Mouse (Mus musculus) kidney, postnatal 4 days (tissue): Measurements from ENCODE around the gene Cers2.

Source experiments
- DNase-seq, 2 experiments: peaks; one replicate each; pipeline ENCODE4 v3.0.0; 2021; ENCODE audit warnings: mixed read lengths in 2 of 2

Cers2 gene

DNA sequence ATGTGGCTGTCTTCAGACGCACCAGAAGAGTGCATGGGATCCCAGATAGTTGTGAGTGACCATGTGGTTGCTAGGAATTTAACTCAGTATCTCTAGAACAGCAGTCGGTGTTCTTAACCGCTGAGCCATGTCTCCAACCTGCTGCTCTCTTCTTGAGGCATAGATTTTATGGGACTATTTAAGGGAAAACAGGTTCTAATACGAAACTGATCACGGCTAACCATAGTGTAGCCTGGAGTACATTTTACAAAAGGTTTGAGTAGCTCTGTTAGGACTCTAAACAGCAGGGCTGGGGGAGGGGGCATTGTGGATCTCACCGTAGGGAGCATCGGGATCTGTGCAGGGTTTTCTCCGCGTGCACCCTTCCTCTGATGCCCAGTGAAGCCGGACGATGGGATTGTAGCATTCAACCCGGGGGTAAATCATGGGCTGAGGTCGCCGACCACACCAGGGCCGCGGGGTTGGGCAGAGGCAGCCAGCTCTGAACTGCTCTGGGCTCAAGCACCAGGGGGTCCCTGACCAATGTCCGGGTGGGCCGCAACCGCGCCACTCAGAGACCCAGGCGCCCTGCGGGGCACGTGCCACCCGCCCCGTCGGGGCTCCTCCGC lies at the start of gene Cers2:
Gene Cers2 (plus strand): TSS at position 306 of the 608 bp plus-strand sequence.
- no peak for DNase-seq

DNA sequence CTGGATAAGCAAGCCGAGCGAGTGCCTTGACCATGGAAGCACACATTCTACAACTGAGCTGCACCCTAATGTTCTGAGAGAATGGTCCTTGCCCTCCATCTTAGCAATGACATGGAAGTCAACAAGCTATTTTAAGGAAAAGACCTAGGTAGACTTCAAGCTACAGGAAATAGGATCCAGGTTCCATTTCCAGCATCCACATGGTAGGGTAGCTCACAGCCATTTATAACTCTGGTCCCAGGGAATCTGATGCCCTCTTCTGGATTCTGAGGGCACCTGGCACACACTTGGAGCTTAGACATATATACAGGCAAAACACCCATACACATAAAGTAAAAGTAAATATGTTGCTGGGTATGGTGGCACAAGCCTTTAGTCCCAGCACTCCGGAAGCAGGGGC lies 48.5 kb upstream of the Cers2 start:
- DNase-seq = no peak

DNA sequence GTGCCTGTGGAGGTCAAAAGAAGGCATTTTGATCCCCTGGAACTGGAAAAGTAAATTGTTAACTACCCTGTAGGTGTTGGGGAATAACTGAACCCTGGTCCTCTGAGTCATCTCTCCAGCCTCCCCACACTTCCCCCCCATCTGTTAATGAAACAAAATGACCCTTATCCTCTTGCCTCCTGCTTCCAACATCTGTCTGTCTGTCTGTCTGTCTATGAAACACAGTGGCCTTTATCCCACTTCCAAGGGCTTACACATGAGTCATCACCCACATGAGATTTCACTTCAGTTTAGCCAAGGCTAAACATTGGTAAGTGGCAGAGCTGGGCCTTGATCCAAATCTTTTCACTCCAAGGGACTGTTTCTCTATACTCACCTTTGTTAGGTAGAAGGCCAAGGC lies 46.7 kb upstream of the Cers2 start:
- no peak for DNase-seq

DNA sequence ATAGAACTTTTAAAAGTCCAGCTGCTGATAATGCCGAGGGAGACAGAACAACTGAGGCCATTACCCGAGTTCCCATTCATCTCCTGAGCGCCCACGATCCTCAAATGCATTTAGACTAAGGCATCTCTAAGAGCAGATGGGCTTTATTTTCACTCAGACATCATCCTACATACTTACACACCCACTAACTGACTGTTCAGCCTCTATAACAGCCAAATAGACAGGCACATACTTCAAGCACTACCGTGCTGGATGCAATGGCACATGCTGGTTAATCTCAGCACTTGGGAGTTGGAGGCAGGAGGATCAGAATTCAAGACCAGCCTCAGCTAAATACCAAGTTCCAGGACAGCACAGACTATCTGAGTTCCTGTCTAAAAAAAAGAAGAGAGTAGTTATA lies 44.8 kb upstream of the Cers2 start:
- no peak for DNase-seq

DNA sequence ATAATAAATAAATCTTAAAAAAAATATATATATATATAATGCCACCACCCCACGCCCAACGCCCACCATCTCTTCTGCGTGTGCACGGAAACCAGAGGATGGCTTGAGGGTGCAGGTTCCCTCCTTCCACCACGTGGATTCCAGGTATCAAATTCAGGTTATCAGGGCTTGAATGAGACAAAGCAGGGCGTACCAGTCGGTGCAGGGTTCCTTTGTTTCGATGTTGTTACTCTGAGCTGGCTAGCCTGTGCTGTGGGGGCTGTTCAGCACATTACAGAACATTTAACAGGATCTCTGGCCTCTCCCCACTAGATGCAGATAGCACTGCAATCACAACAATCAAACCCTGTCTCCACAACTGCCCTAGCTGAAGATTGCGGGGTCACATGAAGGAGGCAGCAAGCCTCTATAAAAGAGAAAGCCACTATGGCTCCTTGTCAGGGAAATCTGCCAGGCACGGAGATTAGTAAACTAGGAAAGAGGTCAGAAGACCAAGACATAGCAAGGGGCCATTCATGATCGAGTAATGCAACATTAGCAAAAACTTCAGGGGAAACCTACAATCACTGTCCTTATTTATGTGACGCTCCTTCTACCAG lies 43.7 kb upstream of the Cers2 start:
- no peak for DNase-seq

DNA sequence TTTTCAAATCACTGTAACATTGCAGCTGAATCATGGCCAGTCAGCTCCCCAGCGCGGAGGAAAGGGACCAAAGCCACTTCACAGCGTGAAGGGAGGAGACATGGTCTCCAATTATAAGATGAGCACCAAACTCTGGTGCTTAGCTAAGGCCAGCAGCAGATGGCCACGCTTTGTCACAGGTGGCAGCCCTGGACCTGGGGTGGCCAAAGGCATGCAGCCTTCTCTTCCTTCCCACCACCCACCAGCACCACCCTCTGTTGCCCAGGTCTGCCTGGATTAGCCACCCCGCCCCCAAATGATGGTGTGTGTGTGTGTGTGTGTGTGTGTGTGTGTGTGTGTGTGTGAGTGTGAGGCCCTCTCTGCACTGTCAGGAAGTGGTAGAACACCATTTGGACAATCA lies 41.1 kb upstream of the Cers2 start:
- no peak for DNase-seq

DNA sequence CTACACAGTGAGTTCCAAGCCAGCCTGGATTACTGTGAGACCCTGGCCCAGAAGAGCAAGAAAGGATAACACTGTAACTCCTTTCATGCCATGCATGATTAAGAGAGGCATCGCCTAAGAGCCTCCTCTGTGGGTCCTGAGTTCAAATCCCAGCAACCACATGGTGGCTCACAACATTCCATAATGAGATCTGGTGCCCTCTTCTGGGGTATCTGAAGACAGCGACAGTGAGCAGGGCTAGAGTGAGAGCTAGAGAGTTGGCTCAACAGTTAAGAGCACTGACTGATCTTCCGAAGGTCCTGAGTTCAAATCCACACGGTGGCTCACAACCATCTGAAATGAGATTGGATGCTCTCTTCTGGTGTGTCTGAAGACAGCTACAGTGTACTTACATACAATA lies 40.1 kb upstream of the Cers2 start:
- DNase-seq = no peak

DNA sequence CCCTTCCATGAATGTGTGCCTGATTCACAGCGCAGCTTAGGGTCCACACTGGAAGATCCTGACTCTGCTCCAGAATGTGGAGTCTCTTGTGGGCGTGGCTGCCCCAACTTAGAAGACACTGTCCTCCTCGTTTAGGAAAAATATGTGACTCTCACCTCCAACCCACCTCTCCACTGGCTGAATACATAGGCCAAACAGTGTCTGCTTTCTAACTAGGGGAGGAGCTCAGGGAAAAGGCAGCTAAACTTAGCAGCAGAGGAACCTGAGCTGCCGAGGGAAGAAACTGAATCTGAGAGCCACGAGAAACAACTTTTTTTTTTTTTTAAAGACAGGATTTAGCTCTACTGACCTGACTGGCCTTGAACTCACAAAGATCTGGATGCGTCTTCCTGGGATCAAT lies 39.4 kb upstream of the Cers2 start:
- no peak for DNase-seq

DNA sequence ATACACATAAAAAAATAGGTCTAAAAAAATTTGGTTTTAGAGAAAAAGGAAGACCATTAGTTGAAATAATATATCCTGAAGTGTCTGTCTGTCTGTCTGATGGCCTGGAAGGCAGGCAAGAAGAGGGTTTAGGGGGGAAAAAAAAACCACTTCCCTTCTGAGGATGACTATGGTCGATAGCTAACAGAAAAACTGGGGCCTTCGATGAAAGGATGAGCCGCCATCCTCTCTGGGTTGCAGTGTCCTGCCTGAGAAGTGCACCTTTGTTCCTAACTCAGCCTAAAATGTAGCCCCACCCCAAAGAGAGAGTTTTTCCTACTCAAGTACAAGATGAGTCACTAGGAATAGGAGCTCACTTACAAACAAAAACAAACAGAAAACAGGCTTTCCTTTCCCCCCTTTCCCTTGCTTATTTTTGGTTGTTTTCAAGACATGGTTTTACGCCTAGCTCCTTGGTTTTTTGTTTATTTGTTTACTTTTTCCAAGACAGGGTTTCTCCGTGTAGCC lies 38.1 kb upstream of the Cers2 start:
- DNase-seq = no peak

DNA sequence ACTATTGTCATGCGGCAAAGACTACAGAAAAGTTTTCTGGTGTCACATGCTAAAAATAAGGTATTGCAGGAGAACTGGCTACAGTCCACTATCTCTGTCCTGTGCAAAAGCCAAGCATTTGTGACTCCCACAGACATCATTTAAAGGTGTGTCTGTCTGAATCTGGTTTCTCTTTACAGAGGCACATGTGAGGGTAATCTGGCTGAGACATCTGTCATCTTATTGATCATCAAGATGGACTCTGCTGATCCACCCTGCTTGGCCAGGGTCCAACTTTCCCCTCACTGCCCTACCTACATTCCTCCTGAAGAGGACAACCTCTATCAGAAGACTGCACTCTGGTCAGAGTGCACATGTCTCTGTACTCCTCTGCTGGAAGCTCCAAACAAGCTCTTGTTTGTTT lies 37.4 kb upstream of the Cers2 start:
- DNase-seq = peak in 1 of 2 experiments; percentile 44

DNA sequence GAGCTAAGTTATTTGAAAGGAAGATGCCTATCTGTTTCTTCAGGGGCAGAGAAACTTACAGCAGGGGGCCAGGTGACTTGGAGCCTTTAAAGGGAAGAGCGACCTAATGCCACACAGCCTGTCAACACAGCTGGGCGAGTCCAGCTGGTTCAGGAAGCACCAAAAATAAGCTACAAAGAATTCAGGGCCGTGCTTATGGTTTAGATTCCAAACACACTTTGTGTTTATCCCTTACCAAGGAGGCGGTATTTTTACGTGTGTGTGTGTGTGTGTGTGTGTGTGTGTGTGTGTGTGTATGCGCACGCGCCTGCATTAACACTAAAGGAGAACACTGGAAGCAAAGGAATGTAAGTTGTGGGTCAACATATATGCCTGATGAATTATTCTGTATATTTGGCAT lies 33.8 kb upstream of the Cers2 start:
- peak; percentile 54 to 64 for DNase-seq

DNA sequence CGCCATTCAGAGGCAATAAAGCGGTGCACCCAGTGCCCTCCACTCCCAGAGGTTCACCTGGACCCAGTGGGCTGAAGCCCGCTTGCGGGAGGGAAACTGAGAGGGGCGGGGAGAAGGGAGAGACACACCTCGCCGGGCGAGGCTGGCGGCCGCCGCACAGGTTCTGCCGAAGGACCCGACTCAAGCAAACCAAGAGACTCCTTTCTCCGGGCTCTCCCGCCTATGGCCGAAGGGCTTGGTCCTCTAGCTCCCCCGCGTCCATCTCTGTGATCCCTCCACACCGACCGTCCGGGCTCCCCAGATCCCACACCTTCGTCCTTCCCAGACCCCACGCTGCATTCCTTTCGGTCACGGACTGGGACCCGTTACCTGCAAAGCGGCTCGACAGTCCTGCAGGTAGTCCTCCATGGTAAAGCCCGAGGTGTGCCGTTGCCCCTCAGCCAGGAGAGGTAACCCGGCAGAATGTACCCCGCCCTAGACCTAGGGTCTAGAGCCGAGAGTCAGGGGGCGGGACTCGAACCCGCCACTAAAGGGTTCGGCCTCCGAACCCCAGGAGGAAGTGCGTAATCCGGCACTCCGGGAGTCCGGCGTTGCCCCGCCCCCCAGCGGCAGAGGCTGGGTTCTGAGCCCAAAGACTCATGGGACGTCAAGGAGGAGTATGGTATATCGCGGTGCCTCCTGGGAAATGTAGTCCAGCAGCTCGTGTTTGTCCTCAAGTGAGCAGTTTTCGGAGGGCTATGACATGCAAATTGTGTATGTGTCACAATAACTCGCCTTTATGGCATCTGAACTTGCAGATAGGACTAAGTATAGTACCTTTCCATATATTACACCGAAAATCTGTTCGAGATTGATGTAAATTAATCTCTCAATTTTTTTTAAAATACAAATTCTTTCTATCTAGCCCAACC lies 33.1 kb upstream of the Cers2 start, which contains the start of the genes Mindy1 and Prune1:
Gene Mindy1 (plus strand): TSS at position 130 of the 911 bp plus-strand sequence.
Gene Prune1 (minus strand): TSS at position 861 of the 911 bp plus-strand sequence.
- peak; percentile 99 to 100 for DNase-seq

DNA sequence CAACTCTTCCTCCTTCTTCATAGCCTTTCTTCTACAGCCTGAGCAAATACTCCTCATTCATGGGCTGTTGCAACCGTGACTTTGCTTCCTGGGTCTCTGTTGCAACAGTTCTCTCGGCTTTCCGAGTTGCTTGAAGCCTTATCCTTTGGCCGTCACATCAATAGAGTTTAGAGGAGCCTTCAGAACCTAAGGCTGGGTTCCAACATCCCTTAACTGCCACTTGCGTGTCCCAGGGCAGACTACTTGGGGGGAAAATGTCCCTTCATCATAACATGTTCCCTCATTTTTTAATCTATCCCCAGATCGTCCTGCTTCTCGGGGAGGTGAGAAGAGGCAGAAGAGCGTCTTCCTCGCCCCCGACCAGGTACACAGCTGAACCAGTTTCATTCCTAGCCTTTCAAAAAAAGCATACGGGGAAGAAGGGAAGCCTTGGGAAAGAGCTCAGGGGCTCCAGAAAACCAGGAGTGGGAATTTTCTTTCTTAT lies 32.2 kb upstream of the Cers2 start:
- peak; percentile 27 to 44 for DNase-seq

DNA sequence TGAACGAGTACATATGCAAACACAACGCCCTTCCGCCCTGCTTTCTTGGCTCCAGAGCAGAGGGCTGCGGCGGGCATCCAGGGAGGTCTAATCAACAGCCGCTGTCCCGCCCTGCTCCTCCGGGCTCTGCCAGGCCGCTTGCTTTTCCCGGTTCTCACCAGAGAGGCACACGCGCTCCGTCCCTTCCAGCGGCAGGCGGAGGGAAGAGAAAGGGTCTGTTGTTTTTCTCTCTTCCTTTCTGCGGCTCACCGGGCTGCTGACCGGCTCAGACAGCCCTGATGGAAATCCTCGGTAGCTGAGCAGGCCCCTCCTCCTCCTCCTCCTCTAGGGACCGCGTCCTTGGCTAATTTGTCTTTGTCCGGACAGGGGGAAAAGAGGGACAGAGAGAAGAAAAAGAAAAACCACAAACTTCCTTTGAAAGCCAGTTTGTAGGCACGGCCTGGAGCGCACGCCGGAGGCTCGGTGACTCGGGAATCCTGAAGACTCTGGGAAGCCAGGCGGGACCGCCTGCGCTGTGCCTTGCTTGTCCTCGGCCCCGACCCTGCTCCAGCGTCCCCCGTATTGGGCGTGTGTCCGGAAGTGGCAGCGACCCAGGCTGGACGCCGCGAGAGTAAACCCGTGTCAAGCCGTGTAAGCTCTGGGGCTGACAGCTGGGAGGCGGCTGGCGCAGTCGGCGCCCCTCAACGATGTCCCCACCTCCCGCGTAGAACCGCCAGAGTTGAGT lies 31.6 kb upstream of the Cers2 start:
- peak; percentile 86 to 91 for DNase-seq

DNA sequence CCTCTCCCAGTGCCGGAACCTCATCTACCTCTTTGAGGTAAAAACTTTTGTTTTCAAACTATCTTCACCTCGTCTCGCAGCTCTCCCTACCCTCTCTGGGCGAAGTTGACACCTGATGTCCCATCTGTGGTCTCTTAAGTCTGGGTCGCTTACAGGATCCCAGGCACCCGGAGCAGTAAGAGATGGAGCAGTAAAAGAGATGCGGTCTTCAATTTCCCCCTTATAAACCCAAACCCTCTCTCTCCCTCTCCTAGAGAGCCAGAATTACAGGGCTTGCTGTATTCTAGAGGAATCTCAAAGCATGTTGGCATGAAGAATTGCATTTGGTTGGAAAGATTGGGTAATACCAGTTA lies 31.0 kb upstream of the Cers2 start:
- DNase-seq = no peak

DNA sequence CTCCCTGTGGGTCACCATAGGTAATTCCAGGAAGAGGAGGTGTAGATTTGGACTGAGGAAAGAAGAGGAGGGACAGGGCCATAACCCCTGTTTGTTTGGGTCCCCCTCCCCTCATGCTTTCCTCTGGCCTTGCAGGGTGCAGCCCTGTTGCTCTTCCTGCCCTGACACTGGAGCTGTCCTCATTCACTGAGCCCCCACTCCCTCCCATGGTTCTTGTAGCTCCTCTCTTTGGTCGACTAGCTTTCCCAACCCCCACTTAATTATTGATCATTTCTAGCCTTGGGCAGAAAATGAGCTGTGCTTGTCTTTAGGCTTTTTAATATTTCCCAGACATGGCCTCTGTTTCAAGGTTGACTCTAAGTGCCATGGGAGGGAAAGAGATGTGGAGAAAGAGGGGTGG lies 30.5 kb upstream of the Cers2 start:
- no peak for DNase-seq

DNA sequence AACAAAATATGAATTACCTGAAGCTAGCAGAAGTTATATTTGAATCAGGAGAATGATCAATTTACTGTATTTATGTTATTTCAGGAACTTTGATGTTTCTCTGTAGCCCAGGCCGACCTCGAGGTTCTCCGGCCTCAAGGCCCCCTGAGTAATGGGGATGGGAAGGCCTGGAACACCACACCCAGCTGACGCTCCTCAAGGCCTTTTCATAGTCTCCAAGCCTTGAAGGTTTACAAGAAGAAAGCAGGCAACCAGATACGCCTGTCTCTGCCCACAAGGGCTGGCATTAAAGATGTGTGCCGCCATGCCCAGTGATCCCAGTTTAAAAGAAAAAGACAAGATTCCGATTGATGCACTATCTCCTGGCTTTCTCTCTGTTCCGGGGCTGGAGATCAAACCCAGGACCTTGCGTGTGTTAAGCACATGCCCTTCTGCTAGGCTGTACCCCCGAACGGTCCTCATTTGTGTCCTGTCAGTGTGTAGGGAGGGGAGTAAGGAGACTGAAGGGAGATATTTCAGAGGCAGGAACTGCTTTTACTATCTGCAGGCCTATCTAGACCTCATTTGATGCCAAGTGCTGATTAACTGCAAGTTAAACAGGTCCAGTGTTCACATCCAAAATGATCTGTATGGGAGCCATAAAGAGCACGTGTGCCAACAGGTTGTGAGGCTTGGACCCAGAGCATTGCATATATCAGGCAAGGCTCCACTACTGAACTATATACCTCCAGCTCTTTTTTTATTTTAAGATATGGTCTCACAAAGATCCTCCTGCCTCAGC lies 29.9 kb upstream of the Cers2 start:
- no peak for DNase-seq

DNA sequence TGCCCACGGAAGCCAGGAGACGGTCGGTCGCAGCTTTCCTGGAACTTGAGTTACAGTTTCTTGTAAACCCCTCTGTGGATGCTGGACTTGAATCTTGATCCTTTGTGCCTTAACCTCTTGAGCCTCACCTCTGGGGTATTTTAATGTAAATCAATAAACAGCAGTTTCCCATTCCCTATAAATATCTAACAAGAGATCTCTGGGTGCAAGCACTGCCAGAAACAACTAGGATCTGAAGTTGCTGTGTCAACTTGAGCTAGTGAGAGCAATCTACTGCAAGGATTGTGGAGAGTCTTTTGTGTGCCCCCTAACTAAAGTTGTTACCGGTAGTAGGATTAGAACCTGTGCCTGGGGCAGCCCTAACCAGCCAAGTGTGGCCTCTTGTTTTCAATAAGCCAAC lies 29.2 kb upstream of the Cers2 start:
- DNase-seq = no peak

DNA sequence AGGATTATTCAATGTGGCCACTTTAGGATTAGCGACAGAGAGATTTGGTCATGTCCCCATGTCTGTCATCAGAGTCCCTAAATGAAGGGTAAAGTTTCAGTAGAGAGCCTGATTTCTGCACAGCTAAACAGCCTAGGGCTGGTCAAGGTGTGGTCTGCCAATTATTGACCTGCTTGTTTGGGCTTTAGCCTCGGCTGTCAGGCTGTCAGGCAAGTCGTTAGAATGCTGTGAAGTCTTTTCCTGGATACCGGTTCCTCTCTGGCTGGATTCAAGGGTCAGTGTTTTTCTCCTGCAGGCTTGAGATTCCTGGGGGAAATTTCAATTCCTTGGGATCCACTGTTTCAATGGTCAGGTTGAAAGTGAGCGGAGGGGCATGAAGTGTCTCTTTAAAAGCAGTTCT lies 28.6 kb upstream of the Cers2 start:
- peak in 1 of 2 experiments; percentile 35 for DNase-seq

DNA sequence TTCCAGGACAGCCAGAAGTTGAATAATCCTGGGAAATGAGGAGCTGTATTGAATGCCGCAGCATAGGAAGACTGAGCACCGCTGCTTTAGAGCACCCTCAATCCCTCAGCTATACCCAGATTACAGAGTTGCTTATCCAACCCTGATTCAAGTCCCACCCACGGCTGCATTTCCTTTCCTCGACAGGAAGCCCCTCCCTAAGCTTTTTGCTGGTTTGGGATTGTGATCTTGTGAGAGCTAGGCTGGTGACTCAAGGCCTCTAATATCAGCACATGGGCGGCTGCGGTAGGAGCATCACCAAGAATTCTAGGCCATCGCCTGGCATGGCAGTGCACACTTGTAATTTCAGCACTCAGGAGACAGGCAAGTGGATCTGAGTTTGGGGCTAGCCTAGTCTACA lies 28.1 kb upstream of the Cers2 start:
- DNase-seq = peak in 1 of 2 experiments; percentile 15

DNA sequence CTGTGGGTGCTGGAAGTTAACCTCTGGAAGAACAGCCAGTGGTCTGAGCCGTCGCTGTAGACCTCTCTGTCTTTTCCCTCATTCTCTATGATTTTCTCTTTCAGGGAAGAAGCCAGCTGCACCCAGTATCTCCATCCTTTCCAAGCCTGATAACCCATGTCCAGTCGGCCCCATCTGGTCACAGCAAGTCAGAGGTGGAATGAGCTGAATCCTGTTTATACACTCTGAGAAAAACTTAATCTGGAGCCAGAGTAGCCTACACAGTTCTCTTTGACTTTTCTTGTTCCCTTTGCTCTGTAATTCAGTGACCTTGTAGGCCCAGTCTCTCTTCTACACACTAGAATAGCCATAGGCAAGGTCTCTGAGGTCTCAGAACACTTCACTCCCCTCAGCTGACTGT lies 27.1 kb upstream of the Cers2 start:
- no peak for DNase-seq

DNA sequence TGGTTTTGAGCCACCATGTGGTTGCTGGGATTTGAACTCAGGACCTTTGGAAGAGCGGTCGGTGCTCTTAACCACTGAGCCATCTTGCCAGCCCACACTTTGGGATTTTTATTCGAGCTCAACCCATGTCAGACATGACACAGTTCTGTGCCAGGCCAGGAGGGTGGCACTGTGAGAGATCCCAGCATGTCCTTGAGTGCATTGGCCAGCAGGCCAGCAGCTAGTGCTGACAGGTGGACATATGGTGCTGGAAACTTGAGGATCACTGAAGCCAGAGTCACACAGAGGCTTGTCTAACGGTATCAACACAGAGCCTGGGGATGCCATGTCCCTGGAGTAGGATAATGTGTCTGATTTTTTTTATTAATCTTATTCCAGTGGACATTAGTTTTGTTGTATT lies 25.2 kb upstream of the Cers2 start:
- DNase-seq = no peak
